Mouse (Mus musculus) cerebellum, postnatal 4 days (tissue): Measurements from ENCODE around the gene Casp7.
A peak's percentile ranks its signal among the peaks of the same experiment; 100 is the strongest.
"Not testable (repeated sequence)": the region's sequence is repeated elsewhere in the genome, so short reads cannot be mapped to it uniquely, and the experiment has no call there.

Source experiments
- DNase-seq, 2 experiments: peaks; one replicate each; pipeline ENCODE4 v3.0.0; 2022; ENCODE audit warnings: low spot score in 2 of 2, mixed read lengths in 1 of 2

Gene Casp7

GRCm38 (mm10) chr19:56396669-56397621, at the start of gene Casp7:
Gene Casp7 (plus strand): TSS chr19:56397129.
- peak; percentile 38 to 50 for DNase-seq

GRCm38 (mm10) chr19:56349295-56349694, 47.6 kb upstream of the Casp7 start:
- DNase-seq: no peak

GRCm38 (mm10) chr19:56353689-56354088, 43.2 kb upstream of the Casp7 start:
- no peak for DNase-seq

GRCm38 (mm10) chr19:56355201-56355600, 41.7 kb upstream of the Casp7 start:
- DNase-seq: no peak

GRCm38 (mm10) chr19:56356480-56357373, 40.2 kb upstream of the Casp7 start:
- DNase-seq: peak; percentile 39 to 56

- DNase-seq: not testable (repeated sequence)
Observed at GRCm38 (mm10) chr19:56357374-56357708, 39.6 kb upstream of the Casp7 start.

- DNase-seq: no peak
Observed at GRCm38 (mm10) chr19:56358890-56359289, 38.0 kb upstream of the Casp7 start.

GRCm38 (mm10) chr19:56363721-56364460, 33.0 kb upstream of the Casp7 start:
- DNase-seq: no peak

GRCm38 (mm10) chr19:56364563-56364962, 32.4 kb upstream of the Casp7 start:
- DNase-seq: no peak

- no peak for DNase-seq
Observed at GRCm38 (mm10) chr19:56366168-56366567, 30.8 kb upstream of the Casp7 start.

GRCm38 (mm10) chr19:56366625-56367024, 30.3 kb upstream of the Casp7 start:
- no peak for DNase-seq

- DNase-seq: no peak
Observed at GRCm38 (mm10) chr19:56367778-56368177, 29.2 kb upstream of the Casp7 start.

GRCm38 (mm10) chr19:56368912-56369311, 28.0 kb upstream of the Casp7 start:
- DNase-seq: no peak

GRCm38 (mm10) chr19:56370389-56371150, 26.4 kb upstream of the Casp7 start:
- DNase-seq: no peak

- DNase-seq: no peak
Observed at GRCm38 (mm10) chr19:56372226-56372625, 24.7 kb upstream of the Casp7 start.

GRCm38 (mm10) chr19:56373246-56373645, 23.7 kb upstream of the Casp7 start:
- no peak for DNase-seq

GRCm38 (mm10) chr19:56374011-56374410, 22.9 kb upstream of the Casp7 start:
- no peak for DNase-seq

GRCm38 (mm10) chr19:56378007-56378406, 18.9 kb upstream of the Casp7 start:
- no peak for DNase-seq

- no peak for DNase-seq
Observed at GRCm38 (mm10) chr19:56378554-56379172, 18.3 kb upstream of the Casp7 start.

GRCm38 (mm10) chr19:56380341-56380740, 16.6 kb upstream of the Casp7 start:
- DNase-seq: no peak

- no peak for DNase-seq
Observed at GRCm38 (mm10) chr19:56381407-56381806, 15.5 kb upstream of the Casp7 start.
